Mouse (Mus musculus) liver, embryonic 14.5 days (tissue): ENCODE data around the gene Adrb1.

Experiments used
- CTCF ChIP-seq: IDR thresholded peaks from 2 replicates; pipeline ENCODE4 v1.5.1; 2016; ENCODE audit warnings: antibody characterized with exemption, low read depth, control low read depth
- EP300 ChIP-seq: IDR thresholded peaks from 2 replicates; pipeline ENCODE4 v1.6.1; 2016; ENCODE audit warnings: antibody characterized with exemption, low read depth

DNA sequence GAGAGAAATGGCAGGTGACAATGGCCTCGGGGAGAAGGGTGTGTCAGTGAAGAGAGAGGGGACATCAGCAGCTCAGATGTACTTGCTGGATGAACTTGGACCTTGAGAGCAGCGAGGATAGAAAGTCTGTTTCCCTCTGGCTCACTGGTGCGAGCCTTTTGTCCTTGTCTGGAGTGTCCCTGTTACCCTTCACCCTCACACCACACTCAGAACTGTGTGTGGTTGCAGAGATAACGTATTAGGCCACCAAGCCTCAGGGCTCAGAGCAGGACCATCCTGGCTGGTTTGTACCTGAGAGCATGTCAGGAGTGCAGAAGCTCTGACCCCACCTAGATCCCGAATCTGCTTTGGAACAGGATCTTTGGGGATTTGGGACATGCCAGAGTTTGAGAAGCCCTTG lies 46.3 kb upstream of the Adrb1 start:
- TF ChIP-seq CTCF (no peak), EP300 (no peak)
